Mouse (Mus musculus) lung, postnatal 0 days (tissue): Measurements from ENCODE around the gene Greb1.

Source experiments
- CTCF ChIP-seq: IDR thresholded peaks from 2 replicates; pipeline ENCODE4 v1.5.1; 2016; ENCODE audit warnings: antibody characterized with exemption, mild to moderate bottlenecking
- EP300 ChIP-seq: IDR thresholded peaks from 2 replicates; pipeline ENCODE4 v1.6.1; 2016; ENCODE audit warnings: antibody characterized with exemption, mild to moderate bottlenecking, control low read depth

DNA sequence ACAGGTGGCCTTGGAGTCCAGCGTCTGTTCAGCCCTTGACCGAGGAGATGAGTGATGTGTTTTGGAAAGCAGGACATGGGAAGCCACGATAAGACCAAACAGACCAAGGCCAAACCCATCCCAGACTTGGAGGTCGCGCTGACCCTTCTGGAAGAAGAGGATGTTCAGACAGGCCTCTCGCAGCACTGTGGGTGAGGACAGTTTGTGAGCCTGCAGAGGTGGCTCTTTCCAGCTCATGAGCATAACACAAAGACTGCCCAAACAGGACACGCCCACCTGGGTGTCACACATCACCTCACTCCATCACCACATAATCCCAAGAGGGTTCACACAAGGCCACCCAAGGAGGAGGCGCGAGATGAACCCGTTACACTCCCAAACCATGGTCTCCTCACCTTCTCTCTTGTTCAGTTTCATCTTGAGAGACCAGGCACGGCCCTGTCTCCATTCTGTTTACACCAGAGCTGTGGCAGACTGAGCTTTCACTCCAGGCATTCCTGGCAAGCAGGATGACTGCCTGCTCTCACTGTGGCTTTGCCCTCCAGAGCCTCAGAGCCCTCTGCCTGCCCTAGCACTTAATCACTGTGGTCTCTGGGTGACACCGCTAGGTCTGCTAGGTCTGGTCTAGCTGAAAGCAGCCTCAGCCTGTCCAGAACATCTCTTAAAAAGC lies 35.8 kb downstream of the Greb1 start:
- no peak for TF ChIP-seq CTCF
- no peak for TF ChIP-seq EP300
